Mouse (Mus musculus) stomach, embryonic 15.5 days (tissue): ENCODE data around the gene Fxyd6. TPM values are rescaled to one million over a fixed set of nuclear protein-coding genes. Genes with fewer than 3 reads are reported as not detected.

Experiments used
- ATAC-seq: fragments of 200-750 bp; cut with Nextera tagmentation; 2 replicates; pipeline ENCODE4 v1.8.0; 2017; ENCODE audit warnings: low read depth, moderate number of reproducible peaks, moderate TSS enrichment; ENCODE audit not compliant: insufficient read depth, low FRiP score
- H3K27ac ChIP-seq: fragments of 300-500 bp; sonication (generic); 2 replicates; pipeline ENCODE4 v1.5.1; 2015; ENCODE audit warnings: mild to moderate bottlenecking, inconsistent platforms
- H3K27me3 ChIP-seq: fragments of 300-500 bp; sonication (generic); replicated peaks from 2 replicates; pipeline ENCODE4 v1.6.1; 2015; ENCODE audit warnings: inconsistent platforms
- H3K36me3 ChIP-seq: fragments of 300-500 bp; sonication (generic); 2 replicates; pipeline ENCODE4 v1.6.1; 2015; ENCODE audit warnings: inconsistent platforms
- H3K4me1 ChIP-seq: fragments of 300-500 bp; sonication (generic); 2 replicates; pipeline ENCODE4 v1.6.1; 2015; ENCODE audit warnings: inconsistent platforms
- H3K4me2 ChIP-seq: fragments of 300-500 bp; sonication (generic); 2 replicates; pipeline ENCODE4 v1.6.1; 2015; ENCODE audit warnings: mild to moderate bottlenecking, inconsistent platforms
- H3K4me3 ChIP-seq: fragments of 300-500 bp; sonication (generic); replicated peaks from 2 replicates; pipeline ENCODE4 v1.5.1; 2015; ENCODE audit warnings: inconsistent platforms
- H3K9ac ChIP-seq: fragments of 300-500 bp; sonication (generic); 2 replicates; pipeline ENCODE4 v1.6.1; 2015; ENCODE audit warnings: inconsistent platforms
- H3K9me3 ChIP-seq: fragments of 300-500 bp; sonication (generic); 2 replicates; pipeline ENCODE4 v1.6.1; 2016; ENCODE audit warnings: inconsistent platforms
- WGBS: fragments of 180-500 bp; shearing (Covaris S2); methylation state at CpG from one replicate; pipeline ENCODE4 v1.1.7; 2015; 5-methylcytosine and 5-hydroxymethylcytosine counted together
- polyA plus RNA-seq: library from polyadenylated mRNA; unstranded; fragments of >200 nt; fragmentation: Nextera tagmentation; extraction: Ambion mirVana; gene quantifications from 2 replicates; pipeline ENCODE4 v1.2.1, GENCODE M21; 2015

Gene Fxyd6
- 63.8 and 69.3 TPM in 2 replicates for polyA plus RNA-seq

GRCm38 (mm10) chr9:45370117-45370561 is at the start of gene Fxyd6:
Gene Fxyd6, plus strand, starts transcription at chr9:45370185.
- Histone ChIP-seq H3K4me2 (peak within 1 kb of the TSS; percentile 88), H3K9ac (peak within 1 kb of the TSS; percentile 32), H3K27me3 (0 out of 2 replicates have a peak, but pooled peaks cover 2% of the 10 kb centered on the region), H3K36me3 (no peaks in the 10 kb centered on the region), H3K27ac (no peak within 1 kb of the TSS), H3K4me3 (peak within 1 kb of the TSS; percentile 53), H3K4me1 (peaks cover 5% of the 10 kb centered on the region; the same call in 1 of the 2 replicates), H3K9me3 (no peaks in the 10 kb centered on the region)
- under 1% methylated on average over 28 of the region's 28 CpGs for WGBS
- 0 out of 2 replicates have a peak, but pooled peaks have one; percentile 45 for ATAC-seq

GRCm38 (mm10) chr9:45321465-45321864 is 48.5 kb upstream of the Fxyd6 start:
- WGBS: 88% methylated on average over 6 of the region's 6 CpGs

DNA sequence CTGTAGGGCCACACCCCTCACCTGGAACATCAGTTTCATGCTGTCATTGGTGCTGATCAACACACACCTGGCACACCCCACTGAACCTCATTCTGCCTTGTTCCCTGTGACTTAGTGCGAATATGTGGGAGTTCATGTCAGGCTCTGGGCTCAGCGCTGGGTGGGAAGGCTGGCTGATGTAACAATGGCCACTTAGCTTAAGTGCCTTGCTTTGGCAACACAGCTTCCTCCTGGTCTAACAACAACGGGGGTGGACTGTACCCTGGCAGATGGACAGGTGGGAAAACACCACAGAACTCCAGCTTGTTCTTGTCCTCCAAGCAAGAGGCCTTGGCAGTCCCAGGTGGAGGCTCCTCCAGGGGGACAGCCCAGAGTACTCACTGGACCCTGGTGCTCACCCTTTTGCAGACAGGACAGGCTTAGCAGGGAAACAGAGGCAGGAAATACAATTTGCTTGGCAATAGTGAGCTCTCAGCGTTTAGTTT is 48.0 kb upstream of the Fxyd6 start:
- Histone ChIP-seq H3K27ac (no peak overlapping the region), H3K36me3 (no peaks in the 10 kb centered on the region), H3K9me3 (no peaks in the 10 kb centered on the region), H3K4me3 (no peak overlapping the region), H3K4me2 (no peak overlapping the region), H3K4me1 (0 out of 2 replicates have a peak, but pooled peaks cover 9% of the 10 kb centered on the region), H3K27me3 (no peaks in the 10 kb centered on the region), H3K9ac (no peak overlapping the region)
- no peak for ATAC-seq
- WGBS: 72% methylated on average over 4 of the region's 4 CpGs

More at GRCm38 (mm10) chr9:45321465-45321864, 48.5 kb upstream of the Fxyd6 start:
- Histone ChIP-seq H3K27ac (no peak overlapping the region), H3K36me3 (no peaks in the 10 kb centered on the region), H3K9me3 (no peaks in the 10 kb centered on the region), H3K4me1 (0 out of 2 replicates have a peak, but pooled peaks cover 9% of the 10 kb centered on the region), H3K4me2 (no peak overlapping the region), H3K9ac (no peak overlapping the region), H3K4me3 (no peak overlapping the region), H3K27me3 (no peaks in the 10 kb centered on the region)
- ATAC-seq: no peak

GRCm38 (mm10) chr9:45326390-45326789 is 43.6 kb upstream of the Fxyd6 start:
- Histone ChIP-seq H3K36me3 (no peaks in the 10 kb centered on the region), H3K27ac (no peak overlapping the region), H3K4me1 (no peaks in the 10 kb centered on the region), H3K4me2 (no peak overlapping the region), H3K9me3 (no peaks in the 10 kb centered on the region), H3K4me3 (no peak overlapping the region), H3K9ac (no peak overlapping the region), H3K27me3 (no peaks in the 10 kb centered on the region)
- WGBS: 71% methylated on average over 9 of the region's 9 CpGs
- ATAC-seq: no peak

DNA sequence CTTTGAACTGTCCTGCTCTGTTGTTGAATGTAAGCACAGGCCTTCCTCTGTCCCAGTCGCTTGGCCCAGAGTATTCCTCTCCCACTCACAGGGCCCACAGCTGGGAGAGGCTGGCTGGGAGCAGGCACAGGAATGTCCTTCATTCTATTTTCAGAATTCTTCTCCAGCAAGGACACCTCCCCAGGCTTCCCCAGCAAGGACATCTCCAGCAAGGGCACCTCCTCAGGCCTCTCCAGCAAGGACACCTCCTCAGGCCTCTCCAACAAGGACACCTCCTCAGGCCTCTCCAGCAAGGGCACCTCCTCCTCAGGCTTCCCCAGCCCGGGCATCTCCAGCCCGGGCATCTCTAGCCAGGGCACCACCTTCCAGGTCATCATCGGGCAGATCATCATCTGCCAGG is 41.7 kb upstream of the Fxyd6 start:
- H3K9me3 ChIP-seq: no peaks in the 10 kb centered on the region
- H3K27me3 ChIP-seq: no peaks in the 10 kb centered on the region
- WGBS: 92% methylated on average over 4 of the region's 4 CpGs
- H3K27ac ChIP-seq: no peak overlapping the region
- no peaks in the 10 kb centered on the region for H3K36me3 ChIP-seq
- no peaks in the 10 kb centered on the region for H3K4me1 ChIP-seq
- no peak overlapping the region for H3K9ac ChIP-seq
- ATAC-seq: no peak
- H3K4me2 ChIP-seq: no peak overlapping the region
- no peak overlapping the region for H3K4me3 ChIP-seq

GRCm38 (mm10) chr9:45329577-45329976 is 40.4 kb upstream of the Fxyd6 start:
- ATAC-seq: no peak
- WGBS: 92% methylated on average over 6 of the region's 6 CpGs
- no peaks in the 10 kb centered on the region for H3K9me3 ChIP-seq
- H3K4me3 ChIP-seq: no peak overlapping the region
- no peak overlapping the region for H3K27ac ChIP-seq
- no peaks in the 10 kb centered on the region for H3K4me1 ChIP-seq
- H3K36me3 ChIP-seq: no peaks in the 10 kb centered on the region
- no peaks in the 10 kb centered on the region for H3K27me3 ChIP-seq
- no peak overlapping the region for H3K9ac ChIP-seq
- H3K4me2 ChIP-seq: no peak overlapping the region

GRCm38 (mm10) chr9:45337406-45337805 is 32.6 kb upstream of the Fxyd6 start:
- no peaks in the 10 kb centered on the region for H3K4me1 ChIP-seq
- no peak for ATAC-seq
- no peaks in the 10 kb centered on the region for H3K9me3 ChIP-seq
- no peaks in the 10 kb centered on the region for H3K27me3 ChIP-seq
- 61% methylated on average over 2 of the region's 2 CpGs for WGBS
- no peak overlapping the region for H3K27ac ChIP-seq
- H3K4me2 ChIP-seq: no peak overlapping the region
- H3K9ac ChIP-seq: no peak overlapping the region
- H3K4me3 ChIP-seq: no peak overlapping the region
- no peaks in the 10 kb centered on the region for H3K36me3 ChIP-seq

- Histone ChIP-seq H3K4me3 (no peak overlapping the region), H3K27ac (no peak overlapping the region), H3K4me2 (no peak overlapping the region), H3K4me1 (no peaks in the 10 kb centered on the region), H3K9ac (no peak overlapping the region), H3K36me3 (no peaks in the 10 kb centered on the region), H3K27me3 (no peaks in the 10 kb centered on the region), H3K9me3 (no peaks in the 10 kb centered on the region)
- 82% methylated on average over 3 of the region's 3 CpGs for WGBS
- no peak for ATAC-seq
These were observed 26.9 kb upstream of the Fxyd6 start for GRCm38 (mm10) chr9:45343066-45343465.

DNA sequence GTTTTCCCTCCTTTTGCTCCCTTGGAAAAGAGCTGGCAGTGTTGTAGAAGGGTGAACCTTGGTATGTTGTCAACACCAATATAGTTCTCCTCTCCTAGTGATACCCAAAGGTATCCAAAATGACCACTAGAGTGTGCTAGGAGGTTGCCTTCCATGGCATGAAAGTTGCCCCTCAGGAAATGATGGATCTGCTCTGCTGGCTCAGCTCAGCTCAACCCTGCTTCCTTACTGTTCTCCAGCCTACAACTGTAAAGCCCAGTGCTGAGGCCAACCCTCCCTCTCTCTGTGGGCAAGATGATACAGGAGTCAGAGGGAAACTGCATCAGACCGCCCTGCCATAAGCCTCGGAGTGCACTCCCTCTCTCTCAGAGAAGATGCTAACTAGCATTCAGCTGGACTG is 24.5 kb upstream of the Fxyd6 start:
- no peaks in the 10 kb centered on the region for H3K27me3 ChIP-seq
- no peak overlapping the region for H3K27ac ChIP-seq
- H3K4me3 ChIP-seq: no peak overlapping the region
- no peaks in the 10 kb centered on the region for H3K4me1 ChIP-seq
- no peaks in the 10 kb centered on the region for H3K9me3 ChIP-seq
- no peaks in the 10 kb centered on the region for H3K36me3 ChIP-seq
- ATAC-seq: no peak
- WGBS: 61% methylated on average over 2 of the region's 2 CpGs
- H3K4me2 ChIP-seq: no peak overlapping the region
- no peak overlapping the region for H3K9ac ChIP-seq

DNA sequence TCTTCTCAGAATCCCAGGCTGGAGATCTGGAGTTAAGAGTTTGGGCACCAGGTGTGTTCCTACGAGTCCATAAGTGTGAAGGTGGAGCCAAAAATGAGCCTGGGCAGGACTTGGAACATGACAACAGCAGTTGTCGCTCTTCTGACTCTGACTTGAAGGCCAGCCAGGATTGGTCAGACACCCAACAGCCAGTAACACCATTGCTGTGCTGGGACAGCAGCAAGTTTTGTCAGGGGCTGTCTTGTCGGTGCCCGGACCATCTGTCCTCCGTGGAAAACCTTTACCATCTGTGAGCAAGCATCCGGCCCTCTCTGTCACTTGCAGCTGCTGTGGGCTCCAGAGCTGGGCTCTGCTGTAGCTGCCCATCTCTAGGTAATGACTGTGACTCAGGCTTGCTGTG is 23.7 kb upstream of the Fxyd6 start:
- WGBS: 69% methylated on average over 6 of the region's 6 CpGs
- H3K36me3 ChIP-seq: no peaks in the 10 kb centered on the region
- no peak overlapping the region for H3K4me3 ChIP-seq

DNA sequence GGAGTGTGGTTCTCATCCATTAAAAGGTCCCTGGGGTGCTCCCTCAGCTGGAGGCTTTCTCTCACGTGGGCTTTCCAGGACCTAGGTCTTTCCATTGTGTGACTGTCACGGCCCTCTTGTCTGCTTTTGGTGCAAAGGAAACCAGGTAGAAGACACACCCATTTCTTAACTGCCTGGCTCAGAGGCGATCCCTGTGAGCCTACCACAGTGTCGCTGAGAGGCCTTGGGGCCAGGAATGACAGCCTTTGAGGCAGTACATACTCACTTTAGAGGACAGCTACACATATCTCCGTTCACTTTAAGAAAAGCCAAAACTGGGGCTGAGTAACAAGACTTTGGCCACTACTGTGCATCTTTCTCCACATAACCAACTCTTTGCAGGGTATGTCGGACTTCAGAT is 21.4 kb upstream of the Fxyd6 start:
- 68% methylated on average over 6 of the region's 6 CpGs for WGBS
- Histone ChIP-seq H3K27me3 (no peaks in the 10 kb centered on the region), H3K4me3 (no peak overlapping the region), H3K9ac (no peak overlapping the region), H3K4me1 (no peaks in the 10 kb centered on the region), H3K9me3 (no peaks in the 10 kb centered on the region), H3K4me2 (no peak overlapping the region), H3K27ac (no peak overlapping the region), H3K36me3 (no peaks in the 10 kb centered on the region)
- ATAC-seq: no peak

More for the DNA sequence above, 23.7 kb upstream of the Fxyd6 start:
- H3K27ac ChIP-seq: no peak overlapping the region
- no peaks in the 10 kb centered on the region for H3K9me3 ChIP-seq
- H3K27me3 ChIP-seq: no peaks in the 10 kb centered on the region
- H3K4me1 ChIP-seq: no peaks in the 10 kb centered on the region
- no peak overlapping the region for H3K9ac ChIP-seq
- no peak for ATAC-seq
- H3K4me2 ChIP-seq: no peak overlapping the region

DNA sequence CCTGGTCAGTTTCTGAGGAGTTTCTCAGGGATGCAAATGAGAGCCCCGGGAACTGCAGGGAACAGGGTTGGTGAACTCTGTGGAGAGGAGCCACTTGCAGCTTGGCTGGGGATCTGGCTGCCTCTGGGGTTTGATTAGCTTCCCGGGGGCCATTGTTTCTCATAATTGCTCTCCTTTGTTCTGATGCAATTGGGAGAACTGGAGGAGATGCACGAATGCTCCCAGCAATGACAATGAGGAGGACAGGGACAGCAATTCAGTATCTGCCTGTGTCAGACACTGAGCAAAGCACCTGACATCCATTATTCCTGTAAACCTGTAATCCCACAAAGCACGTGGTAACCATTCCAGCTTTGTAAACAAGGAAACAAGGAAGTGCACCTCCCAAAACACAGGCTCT is 20.8 kb upstream of the Fxyd6 start:
- H3K4me1 ChIP-seq: no peaks in the 10 kb centered on the region
- no peak overlapping the region for H3K9ac ChIP-seq
- no peak for ATAC-seq
- no peak overlapping the region for H3K4me2 ChIP-seq
- H3K36me3 ChIP-seq: no peaks in the 10 kb centered on the region
- no peak overlapping the region for H3K27ac ChIP-seq
- WGBS: 41% methylated on average over 4 of the region's 4 CpGs
- no peaks in the 10 kb centered on the region for H3K27me3 ChIP-seq
- H3K9me3 ChIP-seq: no peaks in the 10 kb centered on the region
- no peak overlapping the region for H3K4me3 ChIP-seq

- Histone ChIP-seq H3K9ac (no peak overlapping the region), H3K27ac (no peak overlapping the region), H3K27me3 (no peaks in the 10 kb centered on the region), H3K4me1 (no peaks in the 10 kb centered on the region), H3K4me3 (no peak overlapping the region), H3K9me3 (no peaks in the 10 kb centered on the region), H3K4me2 (no peak overlapping the region), H3K36me3 (no peaks in the 10 kb centered on the region)
- WGBS: 24% methylated on average over 5 of the region's 5 CpGs
- ATAC-seq: no peak
These were observed 20.1 kb upstream of the Fxyd6 start for GRCm38 (mm10) chr9:45349851-45350250.
